Mouse (Mus musculus) intestine, embryonic 15.5 days (tissue): Measurements from ENCODE around the gene Syt2. TPM values are rescaled to one million over a fixed set of nuclear protein-coding genes. Genes with fewer than 3 reads are reported as not detected.

Source experiments
- ATAC-seq: fragments of 200-750 bp; cut with Nextera tagmentation; 2 replicates; pipeline ENCODE4 v1.8.0; 2017; ENCODE audit warnings: moderate TSS enrichment, moderate library complexity
- H3K27ac ChIP-seq: fragments of 300-500 bp; sonication (generic); 2 replicates; pipeline ENCODE4 v1.5.1; 2015; ENCODE audit warnings: mild to moderate bottlenecking, inconsistent platforms
- H3K27me3 ChIP-seq: fragments of 300-500 bp; sonication (generic); replicated peaks from 2 replicates; pipeline ENCODE4 v1.6.1; 2015; ENCODE audit warnings: inconsistent platforms
- H3K36me3 ChIP-seq: fragments of 300-500 bp; sonication (generic); 2 replicates; pipeline ENCODE4 v1.6.1; 2015; ENCODE audit warnings: inconsistent platforms
- H3K4me1 ChIP-seq: fragments of 300-500 bp; sonication (generic); replicated peaks from 2 replicates; pipeline ENCODE4 v1.6.1; 2015; ENCODE audit warnings: inconsistent platforms
- H3K4me2 ChIP-seq: fragments of 300-500 bp; sonication (generic); replicated peaks from 2 replicates; pipeline ENCODE4 v1.6.1; 2015; ENCODE audit warnings: mild to moderate bottlenecking, inconsistent platforms
- H3K4me3 ChIP-seq: fragments of 300-500 bp; sonication (generic); replicated peaks from 2 replicates; pipeline ENCODE4 v1.5.1; 2015; ENCODE audit warnings: inconsistent platforms
- H3K9ac ChIP-seq: fragments of 300-500 bp; sonication (generic); 2 replicates; pipeline ENCODE4 v1.6.1; 2015; ENCODE audit warnings: inconsistent platforms
- H3K9me3 ChIP-seq: fragments of 300-500 bp; sonication (generic); 2 replicates; pipeline ENCODE4 v1.6.1; 2016; ENCODE audit warnings: inconsistent platforms
- WGBS: fragments of 180-500 bp; shearing (Covaris S2); methylation state at CpG from one replicate; pipeline ENCODE4 v1.1.7; 2015; 5-methylcytosine and 5-hydroxymethylcytosine counted together
- polyA plus RNA-seq: library from polyadenylated mRNA; unstranded; fragments of >200 nt; fragmentation: Nextera tagmentation; extraction: Ambion mirVana; gene quantifications from 2 replicates; pipeline ENCODE4 v1.2.1, GENCODE M21; 2015

Syt2 gene
- polyA plus RNA-seq, 1 experiment from 2014 or later: 2.0 TPM

- peak; percentile 68; the same call in 1 of the 2 replicates for ATAC-seq
- peak overlapping the region; percentile 14; the same call in 1 of the 2 replicates for H3K4me2 ChIP-seq
- peaks cover 17% of the 10 kb centered on the region for H3K4me1 ChIP-seq
- H3K9me3 ChIP-seq: no peaks in the 10 kb centered on the region
- no peak overlapping the region; the same call in 1 of the 2 replicates for H3K27ac ChIP-seq
- 43% methylated on average over 13 of the region's 13 CpGs for WGBS
- no peaks in the 10 kb centered on the region for H3K36me3 ChIP-seq
- H3K4me3 ChIP-seq: no peak overlapping the region
- H3K9ac ChIP-seq: no peak overlapping the region
- H3K27me3 ChIP-seq: peaks cover 24% of the 10 kb centered on the region
These were observed 4.9 kb downstream of the Syt2 start for GRCm38 (mm10) chr1:134651268-134651850.

- Histone ChIP-seq H3K9me3 (no peaks in the 10 kb centered on the region), H3K4me2 (0 out of 2 replicates have a peak overlapping the region, but pooled peaks have one; percentile 4), H3K27me3 (peaks cover 18% of the 10 kb centered on the region), H3K27ac (0 out of 2 replicates have a peak overlapping the region, but pooled peaks have one; percentile 7), H3K4me3 (no peak overlapping the region), H3K36me3 (no peaks in the 10 kb centered on the region), H3K9ac (no peak overlapping the region), H3K4me1 (peaks cover 13% of the 10 kb centered on the region)
- WGBS: 40% methylated on average over 4 of the region's 4 CpGs
- peak; percentile 57 for ATAC-seq
These were observed 5.4 kb downstream of the Syt2 start for GRCm38 (mm10) chr1:134651851-134652398.

DNA sequence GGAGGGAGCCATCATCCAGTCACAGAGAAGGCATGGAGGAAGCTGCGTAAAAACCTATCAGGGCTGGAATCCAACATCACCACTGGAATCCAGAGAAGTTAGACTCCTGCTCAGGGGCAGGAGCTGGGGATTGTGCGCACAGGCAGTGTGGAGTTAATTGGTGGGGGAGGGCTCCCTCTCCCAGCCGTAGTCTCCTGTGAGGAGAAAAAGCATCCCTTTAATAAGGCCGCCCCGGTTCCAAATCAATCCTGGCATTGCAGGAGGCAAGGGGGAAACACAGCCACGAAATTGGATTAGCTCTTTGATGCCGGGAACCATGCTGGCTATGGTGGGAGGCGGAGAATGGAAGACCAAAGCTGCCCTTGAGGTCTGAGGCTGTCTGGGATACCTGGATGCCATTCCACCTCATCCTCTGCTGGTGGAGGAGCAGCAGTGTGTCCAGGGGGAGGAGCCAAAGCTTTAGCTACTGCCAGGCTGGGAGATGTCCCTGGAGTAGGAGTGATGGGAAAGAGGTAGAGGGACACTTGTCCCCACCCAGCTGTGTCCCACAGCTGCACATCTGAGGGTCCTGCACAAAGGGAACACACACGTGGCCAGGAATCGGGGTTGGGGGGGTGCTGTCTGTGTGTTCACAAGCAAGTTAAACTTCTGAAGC lies 7.3 kb downstream of the Syt2 start:
- 36% methylated on average over 10 of the region's 10 CpGs for WGBS
- peaks cover 11% of the 10 kb centered on the region for H3K4me1 ChIP-seq
- no peak for ATAC-seq

DNA sequence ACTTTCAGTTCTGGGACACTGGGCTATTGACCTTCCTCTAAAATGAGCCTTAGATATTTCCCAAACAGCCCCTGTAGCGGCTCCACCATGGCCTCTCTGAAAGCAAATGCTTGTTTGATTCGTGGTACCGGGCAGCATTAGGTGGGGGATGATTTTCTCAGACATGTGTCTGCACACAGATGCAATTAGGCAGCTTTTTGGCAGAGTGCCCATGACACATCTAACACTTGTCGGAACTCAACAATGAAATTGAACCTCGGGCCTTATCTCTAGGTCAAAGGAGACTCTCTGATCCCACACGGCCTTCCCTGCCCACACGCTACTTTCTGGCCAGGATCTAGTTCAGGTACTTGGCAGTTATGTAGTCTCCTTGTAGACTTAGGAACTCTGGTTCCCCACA lies 12.4 kb downstream of the Syt2 start:
- no peak for ATAC-seq
- no peak overlapping the region for H3K9ac ChIP-seq
- no peaks in the 10 kb centered on the region for H3K9me3 ChIP-seq
- H3K4me1 ChIP-seq: 0 out of 2 replicates have a peak, but pooled peaks cover 7% of the 10 kb centered on the region
- H3K4me2 ChIP-seq: no peak overlapping the region
- no peaks in the 10 kb centered on the region for H3K27me3 ChIP-seq
- H3K4me3 ChIP-seq: no peak overlapping the region
- H3K27ac ChIP-seq: no peak overlapping the region
- no peaks in the 10 kb centered on the region for H3K36me3 ChIP-seq
- 44% methylated on average over 7 of the region's 7 CpGs for WGBS

More for the DNA sequence above, 7.3 kb downstream of the Syt2 start:
- peaks cover 2% of the 10 kb centered on the region for H3K27me3 ChIP-seq
- no peak overlapping the region for H3K4me2 ChIP-seq
- H3K36me3 ChIP-seq: no peaks in the 10 kb centered on the region
- no peak overlapping the region for H3K9ac ChIP-seq
- no peak overlapping the region for H3K27ac ChIP-seq
- H3K9me3 ChIP-seq: no peaks in the 10 kb centered on the region
- no peak overlapping the region for H3K4me3 ChIP-seq

DNA sequence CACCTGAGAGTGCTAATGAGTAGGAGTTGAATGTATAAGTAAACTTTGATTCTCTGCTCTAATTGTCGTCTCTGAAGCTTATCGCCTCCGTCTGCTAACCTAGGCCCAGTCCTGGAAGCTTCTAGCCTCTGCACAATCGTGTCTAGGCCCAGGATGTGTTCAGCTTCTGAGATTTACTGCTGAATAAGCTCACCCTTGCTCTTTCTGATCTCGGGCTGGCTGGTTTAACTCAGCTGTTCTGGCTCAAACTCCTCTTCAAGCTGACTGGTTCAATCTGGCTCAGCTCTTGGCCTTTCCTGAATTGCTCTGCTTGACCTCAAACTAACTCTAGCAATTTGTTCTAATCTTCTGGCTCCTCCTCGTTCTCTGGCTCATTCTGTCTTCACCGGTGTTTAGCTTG lies 13.7 kb downstream of the Syt2 start:
- no peak for ATAC-seq
- 38% methylated on average over 7 of the region's 7 CpGs for WGBS
- H3K27ac ChIP-seq: no peak overlapping the region

DNA sequence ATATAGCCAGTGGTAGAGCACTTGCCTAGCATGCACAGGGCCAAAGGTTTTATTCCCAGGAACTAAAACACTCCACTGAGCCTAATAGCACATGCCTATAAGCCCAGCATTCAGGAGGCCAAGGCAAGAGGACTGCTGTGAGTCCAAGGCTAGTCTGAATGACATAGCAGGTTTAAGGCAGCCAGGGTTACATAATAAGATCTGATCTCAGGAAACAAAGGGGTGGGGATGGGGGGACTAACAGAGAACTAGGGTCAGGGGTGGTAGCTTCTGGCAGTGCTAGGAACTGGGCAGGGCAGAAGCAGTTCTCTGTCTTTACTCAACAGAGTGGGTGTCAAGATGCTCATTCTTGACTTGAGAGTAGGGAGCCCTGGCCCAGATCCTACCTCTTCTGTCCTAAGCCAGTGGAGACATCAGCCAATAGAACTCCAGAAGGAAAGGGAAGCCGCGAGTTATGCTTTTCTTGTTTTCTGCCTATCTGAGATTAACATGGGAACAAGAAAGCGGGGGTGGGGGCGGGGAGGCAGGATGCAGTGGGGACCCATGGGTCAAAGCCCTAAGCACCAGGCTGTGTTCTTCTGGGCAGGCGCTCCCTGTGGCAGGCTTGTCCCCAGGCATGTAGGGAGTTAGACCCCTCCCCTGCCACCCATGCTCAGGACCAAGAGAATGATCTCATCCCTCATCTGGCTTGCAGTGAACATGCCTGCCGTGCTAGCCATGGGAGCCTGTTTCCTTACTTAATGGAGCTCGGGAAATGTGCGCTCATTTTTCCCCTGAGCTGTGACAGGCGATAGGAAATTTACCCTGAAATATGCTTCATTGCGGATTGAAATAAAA lies 25.0 kb downstream of the Syt2 start:
- H3K27ac ChIP-seq: no peak overlapping the region
- H3K9ac ChIP-seq: no peak overlapping the region
- WGBS: 62% methylated on average over 10 of the region's 10 CpGs
- no peak for ATAC-seq
- H3K4me2 ChIP-seq: no peak overlapping the region
- H3K9me3 ChIP-seq: no peaks in the 10 kb centered on the region
- H3K27me3 ChIP-seq: no peaks in the 10 kb centered on the region
- no peaks in the 10 kb centered on the region for H3K36me3 ChIP-seq
- no peaks in the 10 kb centered on the region; the same call in 1 of the 2 replicates for H3K4me1 ChIP-seq
- no peak overlapping the region for H3K4me3 ChIP-seq

More for the DNA sequence above, 13.7 kb downstream of the Syt2 start:
- Histone ChIP-seq H3K9ac (no peak overlapping the region), H3K4me2 (no peak overlapping the region), H3K36me3 (no peaks in the 10 kb centered on the region), H3K4me3 (no peak overlapping the region), H3K27me3 (no peaks in the 10 kb centered on the region), H3K4me1 (0 out of 2 replicates have a peak, but pooled peaks cover 7% of the 10 kb centered on the region), H3K9me3 (no peaks in the 10 kb centered on the region)

- WGBS: 6% methylated on average over 1 of the region's 1 CpGs
- Histone ChIP-seq H3K4me3 (no peak overlapping the region), H3K27ac (no peak overlapping the region), H3K27me3 (no peaks in the 10 kb centered on the region), H3K9ac (no peak overlapping the region), H3K9me3 (no peaks in the 10 kb centered on the region), H3K4me1 (no peaks in the 10 kb centered on the region; the same call in 1 of the 2 replicates), H3K36me3 (no peaks in the 10 kb centered on the region), H3K4me2 (no peak overlapping the region)
- ATAC-seq: no peak
These were observed 27.8 kb downstream of the Syt2 start for GRCm38 (mm10) chr1:134674312-134674711.

DNA sequence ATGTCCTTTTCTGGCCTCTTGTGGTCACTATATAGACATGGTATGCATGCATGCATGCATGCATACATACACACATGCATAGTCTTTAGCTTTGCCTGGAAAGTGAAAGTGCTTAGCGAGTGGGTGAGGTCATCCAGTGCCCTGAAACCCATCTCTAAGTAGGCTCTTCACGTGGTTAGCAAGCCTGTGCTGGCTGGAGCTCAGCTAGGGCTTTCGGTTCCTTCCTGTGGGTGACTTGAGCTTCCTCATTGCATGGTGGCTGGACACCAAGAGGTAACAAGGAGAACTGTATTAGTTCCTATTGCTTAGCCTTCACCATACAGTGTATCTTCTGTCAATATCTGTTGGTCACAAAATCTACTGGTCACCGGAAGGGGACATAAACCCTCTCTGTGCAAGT lies 33.0 kb downstream of the Syt2 start:
- Histone ChIP-seq H3K9me3 (no peaks in the 10 kb centered on the region), H3K4me3 (no peak overlapping the region), H3K36me3 (no peaks in the 10 kb centered on the region), H3K4me2 (no peak overlapping the region), H3K27ac (no peak overlapping the region), H3K9ac (no peak overlapping the region), H3K27me3 (no peaks in the 10 kb centered on the region), H3K4me1 (no peaks in the 10 kb centered on the region; the same call in 1 of the 2 replicates)
- ATAC-seq: no peak
- WGBS: 74% methylated on average over 4 of the region's 4 CpGs

DNA sequence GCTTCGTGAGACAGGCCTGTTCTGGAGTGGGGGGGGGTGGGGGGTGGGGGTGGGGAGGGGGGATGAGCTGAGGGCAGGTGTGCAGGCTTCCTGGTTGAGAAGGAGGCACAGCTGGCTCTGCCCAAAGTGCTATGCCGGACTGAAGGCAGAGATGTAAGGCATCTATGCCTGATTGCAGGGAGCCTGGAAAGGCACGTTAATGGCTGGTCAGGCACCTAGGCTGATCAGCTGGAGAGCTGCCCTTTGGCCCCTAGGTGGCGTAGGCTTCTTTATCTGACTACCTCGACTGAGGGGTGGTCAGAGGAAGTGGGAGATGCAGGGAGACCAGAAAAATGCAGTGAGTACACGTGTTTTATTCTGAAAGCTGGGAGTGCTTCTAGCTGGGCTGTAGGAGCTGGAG lies 34.1 kb downstream of the Syt2 start:
- 18% methylated on average over 6 of the region's 6 CpGs for WGBS
- Histone ChIP-seq H3K9me3 (no peaks in the 10 kb centered on the region), H3K27me3 (no peaks in the 10 kb centered on the region), H3K4me2 (no peak overlapping the region), H3K4me3 (no peak overlapping the region), H3K9ac (no peak overlapping the region), H3K27ac (no peak overlapping the region), H3K36me3 (no peaks in the 10 kb centered on the region), H3K4me1 (no peaks in the 10 kb centered on the region)
- no peak for ATAC-seq

DNA sequence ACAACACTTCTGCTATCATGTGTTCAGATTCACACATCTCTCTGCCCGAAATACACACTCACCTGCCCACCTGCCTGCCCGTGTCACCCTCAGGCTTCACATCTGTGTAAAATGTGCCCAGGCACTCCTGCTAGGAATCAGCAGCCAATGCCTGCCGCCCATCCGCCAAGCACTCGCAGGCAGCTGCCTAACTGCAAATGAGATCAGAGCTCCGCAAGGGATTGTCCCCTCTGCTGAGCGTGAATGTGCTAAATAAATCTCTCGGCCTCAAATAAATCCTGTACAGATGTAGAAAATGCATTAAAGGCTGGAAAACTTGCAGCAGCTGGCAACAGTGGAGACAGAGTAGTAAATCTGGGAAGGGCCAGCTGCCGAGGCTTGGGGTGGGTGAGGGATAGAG lies 36.0 kb downstream of the Syt2 start:
- H3K4me1 ChIP-seq: no peaks in the 10 kb centered on the region
- 34% methylated on average over 9 of the region's 9 CpGs for WGBS
- no peaks in the 10 kb centered on the region for H3K9me3 ChIP-seq
- H3K36me3 ChIP-seq: no peaks in the 10 kb centered on the region
- H3K27ac ChIP-seq: no peak overlapping the region
- H3K4me3 ChIP-seq: no peak overlapping the region
- H3K9ac ChIP-seq: no peak overlapping the region
- H3K27me3 ChIP-seq: no peaks in the 10 kb centered on the region
- H3K4me2 ChIP-seq: no peak overlapping the region
- ATAC-seq: no peak

DNA sequence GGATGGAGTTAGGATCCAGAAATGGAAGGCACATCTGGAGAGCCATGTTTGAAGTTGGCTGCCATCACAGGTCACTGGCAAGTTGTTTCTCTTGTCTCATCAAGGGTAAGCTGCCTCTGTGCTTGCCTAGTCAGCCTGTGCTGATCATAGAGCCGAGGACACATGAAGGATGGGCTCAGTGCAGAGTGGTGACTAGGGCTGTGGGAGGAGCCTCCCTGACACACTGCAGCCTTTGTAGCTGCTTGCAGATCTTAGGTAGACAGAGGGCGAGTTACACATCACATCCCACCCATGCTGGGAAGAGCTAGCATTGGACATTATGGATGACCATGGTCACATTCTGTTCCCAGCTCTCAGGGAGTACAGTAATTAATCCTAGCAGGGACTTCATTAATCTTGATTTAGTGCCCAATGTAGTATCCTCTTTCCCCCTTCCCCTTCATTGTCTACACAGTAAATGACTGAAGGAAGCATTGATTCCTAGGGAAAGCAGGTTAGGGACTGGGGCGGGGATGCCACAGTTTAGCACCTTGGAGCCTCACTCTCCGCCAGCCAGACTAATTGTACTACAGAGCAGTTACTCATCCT lies 40.5 kb downstream of the Syt2 start:
- Histone ChIP-seq H3K9ac (no peak overlapping the region), H3K4me3 (no peak overlapping the region), H3K36me3 (no peaks in the 10 kb centered on the region), H3K9me3 (no peaks in the 10 kb centered on the region), H3K27ac (no peak overlapping the region), H3K4me2 (no peak overlapping the region), H3K27me3 (no peaks in the 10 kb centered on the region), H3K4me1 (no peaks in the 10 kb centered on the region)
- no peak for ATAC-seq
- WGBS: 59% methylated on average over 4 of the region's 4 CpGs

GRCm38 (mm10) chr1:134696302-134696701 lies 49.8 kb downstream of the Syt2 start:
- no peak overlapping the region for H3K9ac ChIP-seq
- no peak overlapping the region for H3K27ac ChIP-seq
- 70% methylated on average over 2 of the region's 2 CpGs for WGBS
- no peaks in the 10 kb centered on the region for H3K27me3 ChIP-seq
- H3K4me1 ChIP-seq: no peaks in the 10 kb centered on the region
- no peak overlapping the region for H3K4me3 ChIP-seq
- ATAC-seq: no peak
- no peaks in the 10 kb centered on the region for H3K9me3 ChIP-seq
- no peak overlapping the region for H3K4me2 ChIP-seq
- no peaks in the 10 kb centered on the region for H3K36me3 ChIP-seq
